Mouse (Mus musculus) kidney, postnatal 36 days (tissue): ENCODE measurements around the gene Erc2.

Experiments
- DNase-seq, 2 experiments: peaks; one replicate each; pipeline ENCODE4 v3.0.0; 2021 to 2022; ENCODE audit warnings: mixed read lengths in 2 of 2

The Erc2 gene

GRCm38 (mm10) chr14:28510341-28511028 lies 888.3 kb downstream of the Erc2 start:
- DNase-seq = peak; percentile 16 to 35

GRCm38 (mm10) chr14:28511029-28511651 lies 888.9 kb downstream of the Erc2 start:
- peak; percentile 13 to 37 for DNase-seq

GRCm38 (mm10) chr14:28512805-28513590 lies 890.8 kb downstream of the Erc2 start:
- no peak for DNase-seq

- no peak for DNase-seq
These were observed 891.9 kb downstream of the Erc2 start for GRCm38 (mm10) chr14:28514171-28514570.

DNA sequence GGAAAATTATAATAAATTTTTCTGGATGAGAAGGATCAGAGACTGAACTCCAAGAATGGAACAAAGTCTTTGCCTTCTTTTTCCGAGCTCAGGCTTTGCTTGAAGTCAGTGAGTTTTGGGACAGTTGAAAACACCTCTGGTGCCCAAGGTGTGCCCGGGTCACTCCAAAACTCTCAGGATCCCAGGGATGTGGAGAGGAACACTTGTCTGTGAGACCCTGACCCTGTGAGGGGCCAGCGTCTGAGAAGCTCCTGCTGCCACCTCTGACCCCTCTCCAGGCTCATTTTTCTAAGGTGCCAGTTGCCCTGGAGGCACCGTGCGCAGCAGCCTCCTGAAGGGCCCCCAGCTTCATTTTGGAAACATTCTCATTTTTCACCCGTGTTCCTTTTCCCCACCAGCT lies 893.1 kb downstream of the Erc2 start:
- DNase-seq = no peak

DNA sequence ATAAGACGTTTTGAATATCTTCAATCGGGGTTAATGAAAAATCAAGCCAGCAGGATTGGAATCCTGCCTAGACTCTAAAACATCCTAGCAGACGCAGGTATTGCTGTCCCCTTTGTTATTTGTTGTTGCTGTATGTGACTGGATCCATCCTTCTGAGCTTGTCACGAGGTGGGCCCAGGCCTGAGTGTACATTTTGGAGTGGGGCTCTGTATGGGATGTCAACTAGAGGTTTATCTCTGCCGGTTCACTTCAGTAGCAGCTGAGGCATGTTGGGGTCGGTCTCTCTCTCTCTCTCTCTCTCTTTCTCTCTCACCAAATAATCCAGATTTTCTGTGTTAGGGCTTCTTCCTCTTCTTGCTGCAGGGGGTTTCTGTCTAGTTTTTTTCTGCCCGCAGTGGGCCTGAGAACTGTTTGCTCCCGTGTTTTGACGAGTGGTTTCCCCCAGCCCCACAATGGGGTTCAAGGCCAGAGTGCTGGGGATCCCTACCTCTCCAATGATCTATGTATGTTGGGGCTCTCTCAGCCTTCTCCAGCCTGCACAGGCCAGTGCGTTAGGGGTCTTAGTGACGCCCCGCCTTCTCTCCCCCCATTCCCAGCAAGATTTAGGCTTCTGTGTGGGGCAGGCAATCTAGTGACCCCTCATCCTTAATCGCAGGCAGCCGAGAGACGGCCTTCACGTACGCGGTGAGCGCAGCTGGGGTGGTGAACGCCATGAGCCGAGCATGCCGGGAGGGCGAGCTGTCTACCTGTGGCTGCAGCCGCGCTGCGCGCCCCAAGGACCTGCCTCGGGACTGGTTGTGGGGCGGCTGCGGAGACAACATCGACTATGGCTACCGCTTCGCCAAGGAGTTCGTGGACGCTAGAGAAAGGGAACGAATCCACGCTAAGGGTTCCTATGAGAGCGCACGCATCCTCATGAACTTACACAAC lies 895.7 kb downstream of the Erc2 start:
- DNase-seq = no peak

DNA sequence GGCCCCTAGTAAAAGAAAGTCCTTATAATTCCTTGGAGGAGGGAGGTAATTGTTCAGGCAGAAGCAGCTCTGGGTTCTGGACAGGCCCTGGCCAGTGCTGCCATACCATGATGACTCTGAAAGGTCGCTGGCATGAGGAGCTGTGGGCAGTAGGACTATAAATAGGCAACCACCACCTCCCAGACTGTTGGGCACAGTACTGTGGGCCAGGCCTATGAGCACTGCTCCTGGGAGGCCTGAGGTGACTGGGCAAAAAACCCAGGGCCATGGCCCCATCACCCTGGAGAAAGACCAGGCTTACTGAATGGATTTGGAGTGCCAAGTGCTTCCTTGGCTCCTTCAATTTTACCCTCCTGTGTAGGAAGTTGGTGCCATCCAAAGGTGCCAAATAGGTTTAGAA lies 898.9 kb downstream of the Erc2 start:
- DNase-seq = no peak

- DNase-seq = no peak
These were observed 900.4 kb downstream of the Erc2 start for GRCm38 (mm10) chr14:28522611-28523010.

- no peak for DNase-seq
These were observed 903.3 kb downstream of the Erc2 start for GRCm38 (mm10) chr14:28525566-28525965.
